Mouse (Mus musculus) frontal cortex, postnatal 36 days (tissue): Measurements from ENCODE around the gene Sfpq.

ENCODE experiments used
- DNase-seq, 2 experiments: peaks; one replicate each; pipeline ENCODE4 v3.0.0; 2022; ENCODE audit warnings: low spot score in 2 of 2

Sfpq gene

DNA sequence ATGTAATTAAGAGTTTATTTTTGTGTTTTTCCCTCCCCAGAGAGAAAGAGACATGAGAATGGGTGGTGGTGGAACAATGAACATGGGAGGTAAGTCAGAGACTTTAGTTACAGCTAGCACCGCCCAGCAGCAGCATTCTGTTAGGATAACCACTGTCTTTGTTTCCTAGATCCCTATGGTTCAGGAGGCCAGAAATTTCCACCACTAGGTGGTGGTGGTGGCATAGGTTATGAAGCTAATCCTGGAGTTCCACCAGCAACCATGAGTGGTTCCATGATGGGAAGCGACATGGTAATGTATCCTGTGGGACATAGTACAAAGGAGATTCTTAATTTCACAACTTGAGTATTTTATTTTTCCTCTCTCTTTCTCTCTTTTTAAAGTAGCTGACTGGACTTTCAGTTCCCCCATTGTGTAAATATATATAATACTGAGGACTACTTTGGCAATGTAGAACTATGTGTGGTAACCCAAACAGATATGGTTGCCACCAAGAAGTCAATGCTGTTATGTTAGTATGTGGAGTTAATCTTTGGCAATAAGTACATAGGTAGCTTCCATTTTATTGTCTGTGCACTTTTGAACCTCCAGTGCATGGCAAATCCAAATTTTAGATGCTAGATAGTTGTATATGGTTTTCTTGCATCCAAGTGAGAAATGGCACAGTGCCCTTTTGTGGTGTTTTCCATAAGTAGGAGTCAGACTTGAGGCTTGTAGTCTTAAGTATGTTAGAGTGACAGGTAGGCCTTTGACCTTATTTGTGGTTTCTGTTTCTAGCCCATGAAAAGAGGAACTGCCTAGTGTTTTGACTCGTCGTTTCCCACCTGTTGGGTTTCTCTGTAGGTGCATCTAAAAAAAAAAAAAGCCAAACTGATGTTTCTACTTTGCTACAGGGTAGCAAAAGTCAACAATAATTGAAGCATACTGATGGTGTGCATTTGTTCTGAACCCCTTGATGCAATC is 6.4 kb downstream of the Sfpq start:
- no peak for DNase-seq

DNA sequence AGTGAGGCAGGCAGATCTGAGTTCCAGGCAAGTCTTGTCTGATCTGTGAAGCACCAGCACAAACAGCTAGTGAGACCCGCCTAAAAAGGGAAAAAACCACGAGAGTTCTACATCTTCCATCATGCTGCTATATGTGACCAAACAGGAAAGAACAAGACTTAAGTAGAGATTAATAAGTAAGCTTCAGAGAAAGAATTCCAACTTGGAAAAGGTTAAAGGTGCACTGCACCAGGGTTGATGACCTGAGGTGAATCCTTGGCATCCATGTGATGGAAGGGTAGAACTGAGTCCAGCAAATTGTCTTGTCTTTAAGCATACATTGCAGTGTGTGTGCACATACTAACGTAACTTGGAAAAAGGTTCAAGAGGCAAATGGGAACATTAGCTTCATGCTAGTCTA is 16.0 kb downstream of the Sfpq start:
- DNase-seq: no peak

DNA sequence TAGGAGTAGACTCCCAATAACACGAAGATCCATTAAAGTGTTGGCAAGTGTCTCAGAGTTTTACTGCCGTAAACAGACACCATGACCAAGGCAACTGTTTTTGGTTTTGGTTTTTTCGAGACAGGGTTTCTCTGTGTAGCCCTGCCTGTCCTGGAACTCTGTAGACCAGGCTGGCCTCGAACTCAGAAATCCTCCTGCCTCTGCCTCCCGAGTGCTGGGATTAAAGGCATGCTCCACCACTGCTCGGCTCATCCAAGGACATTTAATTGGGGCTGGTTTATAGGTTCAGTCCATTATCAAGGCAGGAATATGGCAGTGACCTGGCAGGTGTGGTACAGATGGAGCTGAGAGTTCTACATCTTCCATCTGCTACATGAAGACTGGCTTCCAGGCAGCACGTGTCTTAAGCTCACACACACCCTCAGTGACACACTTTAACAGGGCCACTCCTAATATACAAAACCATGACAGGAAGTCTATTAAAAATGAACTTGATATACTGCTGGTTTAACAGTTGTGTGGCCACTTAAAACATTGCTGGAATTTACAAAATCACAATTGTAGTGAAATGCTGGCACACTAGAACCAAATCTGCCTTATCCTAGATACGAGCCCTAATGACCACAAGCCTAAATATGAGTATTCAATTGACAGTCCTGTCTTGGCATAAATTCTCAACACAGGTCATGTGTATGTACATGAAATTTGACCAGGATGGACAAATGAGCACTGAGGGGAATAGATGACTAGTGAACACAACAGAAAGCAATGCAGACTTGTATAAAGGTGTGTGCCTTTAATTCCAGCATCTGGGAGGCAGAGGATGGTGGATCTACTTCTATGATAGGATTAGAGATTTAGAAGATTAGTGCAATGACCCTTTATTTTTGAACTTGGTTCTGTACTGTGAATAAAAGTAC is 17.0 kb downstream of the Sfpq start:
- DNase-seq: no peak

DNA sequence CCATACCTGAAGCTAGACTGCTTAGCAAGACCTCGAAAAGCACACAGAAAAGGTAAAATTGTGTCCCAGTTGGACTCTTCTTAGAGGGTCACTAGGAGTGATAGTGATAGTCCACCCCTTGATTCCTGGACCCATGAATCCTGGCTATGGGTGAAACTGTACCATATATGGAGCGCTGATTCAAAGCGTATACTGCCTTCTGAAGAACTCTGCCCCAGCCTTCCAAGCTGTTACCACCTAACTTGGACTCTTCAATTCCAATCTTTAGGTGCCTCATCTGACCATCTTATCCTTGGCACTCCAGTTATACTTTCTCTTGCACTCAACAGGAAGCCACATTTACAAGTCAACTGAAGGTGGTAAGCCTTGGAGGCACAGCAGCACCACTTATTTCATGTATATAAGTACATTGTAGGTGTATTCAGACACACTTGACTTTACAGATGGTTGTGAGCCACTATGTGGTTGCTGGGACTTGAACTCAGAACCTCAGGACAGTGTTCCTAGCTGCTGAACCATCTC is 17.8 kb downstream of the Sfpq start:
- DNase-seq: no peak

DNA sequence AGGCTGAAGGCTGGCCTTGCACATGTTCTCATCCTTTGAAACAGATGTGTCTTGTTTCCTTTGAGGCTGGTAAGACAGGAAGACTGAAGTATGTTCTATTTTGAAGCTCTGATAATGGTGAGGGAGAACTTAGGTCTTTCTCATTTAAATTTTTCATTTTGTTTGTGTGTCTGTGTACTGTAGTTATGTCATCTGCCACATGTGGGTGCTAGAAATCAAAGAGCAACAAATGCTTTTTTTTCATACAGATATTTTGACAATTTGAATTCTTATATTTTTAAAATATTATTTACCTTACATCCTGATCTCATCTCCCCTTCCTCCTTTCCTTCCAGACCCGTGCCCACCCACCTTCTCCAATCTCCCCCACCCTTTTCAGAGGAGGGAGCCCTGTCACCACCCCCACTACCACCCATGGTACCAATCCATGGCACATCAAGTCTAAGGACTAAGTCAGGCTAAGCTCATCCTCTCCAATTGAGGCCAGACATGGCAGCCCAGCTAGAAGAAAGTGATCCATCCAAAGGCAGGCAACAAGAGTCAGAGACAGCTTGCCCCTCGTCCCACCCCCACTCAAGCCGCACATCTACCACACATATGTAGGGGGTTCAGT is 18.9 kb downstream of the Sfpq start:
- no peak for DNase-seq

DNA sequence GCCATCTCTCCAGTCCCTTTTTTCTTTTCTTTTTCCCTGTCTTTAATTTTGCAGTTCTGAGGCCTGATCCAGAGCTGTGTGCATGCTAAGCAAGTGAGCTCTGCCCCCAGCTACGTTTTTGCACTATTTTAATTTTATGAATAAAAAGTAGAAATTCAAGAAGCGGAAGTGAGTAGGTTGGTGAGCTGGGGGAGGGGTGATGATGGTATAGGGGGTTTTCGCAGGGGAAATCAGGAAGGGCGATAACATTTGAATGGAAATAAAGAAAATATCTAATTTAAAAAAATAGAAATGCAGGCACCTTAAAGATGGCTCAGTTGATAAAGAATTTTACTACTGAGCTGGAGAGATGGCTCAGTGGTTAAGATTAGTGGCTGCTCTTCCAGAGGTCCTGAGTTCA is 22.4 kb downstream of the Sfpq start:
- no peak for DNase-seq

DNA sequence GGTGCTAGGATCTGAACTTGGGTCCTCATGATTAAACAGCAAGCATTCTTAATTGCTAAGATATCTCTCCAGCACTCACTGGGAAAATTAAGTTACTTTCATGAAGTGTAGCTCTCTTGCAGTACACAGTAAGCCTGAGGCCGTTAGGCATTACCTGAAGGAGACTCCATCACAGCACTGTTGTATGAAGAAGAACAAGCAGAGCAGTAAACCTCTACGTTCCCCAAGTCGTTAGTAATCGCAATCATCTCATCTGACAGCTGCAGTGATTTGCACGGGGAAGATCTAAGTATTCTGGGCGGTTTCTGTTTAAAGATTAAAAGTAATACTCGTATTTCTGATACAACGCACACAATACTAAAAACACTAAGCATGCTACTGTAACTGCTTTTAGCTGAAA is 30.0 kb downstream of the Sfpq start:
- DNase-seq: no peak

DNA sequence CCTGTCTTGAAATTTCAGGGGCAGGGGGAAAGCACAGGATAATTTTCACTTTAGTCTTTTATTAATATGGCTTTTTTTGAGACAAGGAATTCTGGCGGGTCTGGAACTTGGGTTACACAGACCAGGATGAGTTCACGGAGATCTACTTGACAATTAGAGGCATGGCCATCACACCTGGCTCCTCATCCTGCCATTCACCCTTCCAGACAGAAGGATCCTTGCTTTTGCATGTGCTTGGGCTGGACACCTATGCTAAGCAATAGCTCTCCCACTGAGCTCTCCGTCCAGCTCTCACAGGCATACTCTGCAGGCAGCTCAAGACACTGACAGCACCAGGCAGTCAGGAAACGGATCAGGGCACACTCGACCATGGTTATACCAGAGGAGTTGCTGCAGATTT is 31.9 kb downstream of the Sfpq start:
- DNase-seq: no peak

DNA sequence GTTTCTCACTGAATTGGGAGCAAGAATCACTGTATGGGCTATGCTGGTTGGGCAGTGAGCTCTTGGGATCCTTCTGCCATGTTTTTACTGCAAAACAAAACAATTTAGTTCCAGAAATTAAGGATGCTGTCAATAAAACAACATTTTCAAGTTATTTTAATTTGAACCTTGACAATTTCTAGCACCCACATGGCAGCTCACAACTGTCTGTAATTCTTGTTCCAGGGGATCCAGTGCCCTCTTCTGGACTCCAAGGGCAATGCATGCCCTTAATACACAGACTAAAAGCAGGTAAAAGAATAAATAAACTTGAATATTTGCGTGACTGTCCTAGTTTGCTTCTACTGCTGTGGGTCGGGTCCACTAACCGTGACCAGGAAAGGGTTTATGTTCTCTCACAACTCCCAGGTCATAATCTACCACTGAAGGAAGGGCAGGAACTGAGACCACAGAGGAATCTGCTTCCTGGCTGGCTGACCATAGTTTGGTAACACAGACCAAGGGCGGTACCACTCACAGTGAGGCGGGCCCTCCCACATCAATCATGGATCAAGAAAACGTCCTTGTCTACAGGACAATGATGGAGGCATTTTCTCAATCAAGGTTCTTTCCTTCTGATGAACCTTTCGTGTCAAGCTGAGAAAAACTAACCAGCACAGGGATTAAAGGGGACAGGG is 33.5 kb downstream of the Sfpq start:
- no peak for DNase-seq

DNA sequence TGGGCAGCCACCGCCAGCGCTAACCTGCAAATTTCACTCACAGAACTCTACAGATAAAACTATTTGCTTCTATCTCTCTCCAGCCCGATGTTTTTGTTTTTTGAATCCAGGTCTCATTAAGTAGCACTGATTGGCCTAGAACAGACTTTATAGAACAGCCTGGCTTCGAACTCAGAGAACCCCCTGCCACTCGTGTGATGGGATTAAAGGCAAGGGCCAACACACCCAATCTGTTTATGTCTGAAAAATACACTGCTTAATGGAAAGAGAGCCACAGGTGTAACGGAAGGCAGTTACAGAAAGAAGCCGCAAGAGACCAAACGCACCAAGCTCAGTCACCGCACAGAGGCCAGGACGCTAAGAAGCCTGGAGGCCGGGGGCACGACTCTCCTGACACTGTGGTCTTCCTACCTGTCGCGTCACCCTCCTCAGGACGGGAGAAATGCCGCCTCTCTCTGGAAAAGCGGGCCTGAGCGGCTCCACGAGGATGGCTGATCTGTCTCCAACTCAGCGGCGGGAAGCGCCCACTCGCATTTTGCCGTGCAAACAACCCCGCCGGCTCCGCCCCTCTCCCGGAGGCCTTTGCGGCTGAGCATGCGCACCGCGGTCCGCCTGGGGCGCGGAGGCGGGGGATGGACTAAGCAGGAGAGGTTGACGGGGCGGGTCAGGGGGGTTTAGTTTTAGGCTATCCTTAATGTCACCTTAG is 39.6 kb downstream of the Sfpq start, which contains the start of gene Zmym1:
Gene Zmym1, minus strand, starts transcription at position 568 of the 706 bp plus-strand sequence.
- peak; percentile 87 to 90 for DNase-seq

DNA sequence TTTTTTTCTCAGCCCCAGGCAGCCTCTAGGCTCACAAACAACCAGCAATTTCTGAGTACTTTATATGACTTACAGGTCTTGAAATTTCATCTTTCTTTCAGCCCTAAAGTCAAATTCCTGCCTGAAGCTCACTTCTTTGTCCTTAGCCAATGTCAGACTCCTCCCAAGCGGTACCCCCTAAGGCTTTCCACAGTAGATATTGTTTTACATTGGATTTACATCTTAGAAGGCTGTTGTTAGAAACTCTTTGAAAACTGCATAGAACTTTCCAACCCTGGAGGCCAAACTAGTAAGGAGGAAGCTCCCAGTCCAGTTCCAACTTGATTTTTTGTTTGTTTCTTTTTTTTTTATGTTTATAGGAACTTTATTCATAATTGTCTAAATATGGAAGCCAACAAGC is 42.9 kb downstream of the Sfpq start:
- no peak for DNase-seq

DNA sequence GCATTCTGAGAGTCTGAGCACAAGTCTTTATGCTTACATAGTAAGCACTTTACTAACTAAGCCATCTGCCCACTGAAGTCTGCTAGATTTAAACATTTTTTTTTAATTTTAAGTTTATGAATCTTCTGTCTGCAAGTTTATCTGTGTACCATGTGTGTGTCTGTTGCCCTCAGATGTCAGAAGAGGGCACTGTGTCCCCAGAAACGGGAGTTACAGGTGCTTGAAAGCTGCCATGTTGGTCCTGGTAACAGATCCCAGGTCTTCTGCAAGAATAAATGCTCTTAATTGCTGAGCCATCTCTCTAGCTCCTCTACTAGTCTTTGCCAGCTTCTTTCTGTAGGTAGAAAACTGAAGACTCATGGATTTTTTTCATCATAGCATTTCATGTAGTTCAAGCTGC is 53.8 kb downstream of the Sfpq start:
- DNase-seq: no peak

DNA sequence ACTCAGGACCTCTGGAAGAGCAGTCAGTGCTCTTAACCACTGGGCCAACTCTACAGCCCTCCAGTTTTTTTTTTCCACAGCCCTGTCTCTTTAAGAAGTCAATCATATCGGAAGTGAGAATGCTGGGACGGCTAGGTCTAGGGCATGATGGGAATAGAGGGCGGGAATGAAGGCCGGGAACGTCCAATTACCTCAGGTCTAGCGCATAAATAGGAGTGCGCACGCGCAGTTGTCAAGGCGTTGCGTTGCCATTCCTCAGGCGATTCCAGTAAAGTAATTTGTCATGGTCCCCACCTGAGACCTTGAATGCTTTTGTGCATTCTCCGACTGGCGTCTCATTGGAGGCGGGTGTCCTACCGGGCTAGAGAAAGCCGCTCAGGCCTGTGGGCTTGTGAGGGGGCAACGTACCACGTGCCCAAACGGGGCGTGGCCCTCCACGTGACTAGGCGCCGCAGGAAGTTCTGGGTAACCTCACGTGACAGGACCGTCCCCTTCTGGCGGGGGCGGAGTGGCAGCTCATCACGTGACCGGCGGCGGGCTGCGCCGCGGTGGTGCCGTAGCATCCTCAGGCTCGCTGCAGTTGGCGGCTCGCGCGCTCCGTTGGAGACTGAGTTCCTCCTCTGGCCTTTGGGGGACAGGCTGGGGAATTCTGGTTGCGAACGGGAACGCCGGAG is 55.9 kb downstream of the Sfpq start, which contains the start of gene Zmym6:
Gene Zmym6, plus strand, starts transcription at position 509 of the 674 bp plus-strand sequence.
- peak; percentile 96 to 97 for DNase-seq

DNA sequence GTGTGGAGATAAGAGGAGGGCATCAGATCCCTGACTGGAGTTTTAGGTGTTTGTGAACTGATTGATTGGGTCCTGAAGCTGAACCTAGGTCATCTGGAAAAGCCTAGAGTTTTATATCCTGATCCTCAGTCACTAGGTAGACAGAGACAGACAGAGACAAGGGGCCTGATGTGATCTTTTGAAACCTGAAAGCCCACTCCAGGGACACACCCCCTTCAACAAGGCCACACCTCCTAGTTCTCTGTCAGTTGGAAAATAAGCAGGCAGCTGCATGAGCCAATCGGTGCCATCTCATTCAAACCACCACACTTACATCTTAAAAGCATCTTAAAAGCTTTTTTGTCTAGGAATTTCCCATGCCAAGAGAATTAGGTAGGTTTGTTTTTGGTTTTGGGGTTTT is 59.7 kb downstream of the Sfpq start:
- DNase-seq: no peak

DNA sequence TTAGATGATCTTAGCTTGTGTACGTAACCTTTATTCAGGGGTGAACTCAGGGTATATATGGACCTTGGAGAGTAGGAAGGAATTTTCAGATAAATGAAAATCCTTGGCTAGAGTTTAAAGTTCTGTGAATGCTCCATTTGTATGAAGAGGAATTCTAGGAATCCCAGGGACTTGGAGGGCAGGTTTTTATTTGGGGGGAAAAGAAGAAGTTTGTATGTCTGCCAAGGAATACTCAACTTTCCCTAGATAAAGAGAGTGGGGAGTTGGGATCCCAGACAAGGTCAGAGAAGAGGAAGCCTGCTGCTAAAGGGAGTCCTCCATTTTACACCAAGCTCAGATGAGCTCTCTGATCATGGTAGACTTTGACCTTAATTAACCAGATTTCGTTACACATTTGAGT is 62.0 kb downstream of the Sfpq start:
- DNase-seq: no peak

DNA sequence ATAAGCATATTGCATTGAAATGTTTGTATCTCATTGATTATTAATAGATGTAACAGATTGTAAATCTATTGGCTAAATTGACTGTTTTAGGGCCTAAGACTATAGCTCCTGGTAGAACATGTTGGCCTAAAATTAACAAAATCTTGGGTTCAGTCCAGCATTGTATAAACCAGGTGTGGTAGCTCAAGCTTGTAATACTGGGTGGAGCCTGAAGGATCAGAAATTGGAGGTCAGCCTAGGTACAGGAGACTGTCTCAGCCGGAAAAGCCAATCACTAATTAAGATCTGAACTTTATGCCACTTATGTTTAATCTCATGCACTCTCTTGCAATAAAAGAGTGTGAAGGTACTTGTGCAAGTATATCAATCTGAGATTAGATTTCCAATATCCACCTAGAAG is 64.6 kb downstream of the Sfpq start:
- DNase-seq: no peak
